Mouse (Mus musculus) retina, adult 2 months (tissue): ENCODE measurements around the gene Camta1.

ENCODE experiments used
- DNase-seq: peaks from one replicate; pipeline ENCODE4 v3.0.0-alpha.2; 2012; ENCODE audit warnings: low read depth, low spot score

The Camta1 gene

DNA sequence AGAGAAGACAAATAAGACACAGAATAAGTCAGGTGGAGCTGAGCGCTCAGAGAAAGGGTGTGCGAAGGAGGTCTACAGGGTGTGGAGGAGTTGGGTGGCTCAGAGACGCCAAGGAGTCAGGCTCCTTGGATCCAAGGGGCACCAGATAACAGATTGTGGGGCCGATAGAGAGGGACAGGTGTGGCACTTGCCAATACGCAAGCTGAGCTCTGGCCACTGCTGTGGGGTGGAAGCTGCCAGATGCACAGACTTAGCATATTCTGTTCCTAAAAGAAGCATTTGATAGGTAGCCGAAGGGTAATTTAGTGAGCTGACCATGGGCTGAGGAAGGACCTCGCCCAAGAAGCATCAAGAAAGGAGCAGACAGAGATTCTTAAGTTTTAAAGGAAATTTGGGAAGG is 177.1 kb downstream of the Camta1 start:
- DNase-seq, result no peak

DNA sequence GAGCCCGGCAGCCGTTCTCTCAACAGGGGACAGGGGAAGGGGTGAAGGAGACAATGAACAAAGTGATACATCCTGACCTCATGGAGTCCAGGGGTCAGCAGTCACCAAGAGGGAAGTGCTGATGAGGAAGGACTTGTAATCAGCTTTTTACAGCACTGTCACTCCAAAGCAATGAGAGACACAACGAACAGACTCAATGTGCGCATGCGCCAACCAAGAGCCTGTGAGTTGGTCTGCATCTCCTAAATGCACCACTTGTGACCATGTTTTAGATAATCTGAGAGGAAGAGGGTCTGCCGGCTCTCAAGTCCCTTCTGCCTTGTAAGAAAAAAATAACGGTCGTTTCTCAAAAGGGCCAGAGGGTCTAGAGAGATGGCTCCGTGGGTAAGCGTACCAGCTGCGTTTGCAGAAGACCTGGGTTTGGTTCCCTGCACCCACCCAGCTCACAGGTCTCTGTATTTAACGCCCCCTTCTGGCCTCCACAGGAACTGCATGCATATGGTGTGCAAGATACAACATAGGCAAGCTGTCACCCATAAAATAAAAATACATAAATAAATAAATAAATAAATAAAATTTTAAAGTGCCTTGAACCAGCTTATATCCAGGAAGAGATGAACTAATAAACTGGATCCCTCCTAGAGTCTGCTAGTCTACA is 178.7 kb downstream of the Camta1 start:
- no peak for DNase-seq

DNA sequence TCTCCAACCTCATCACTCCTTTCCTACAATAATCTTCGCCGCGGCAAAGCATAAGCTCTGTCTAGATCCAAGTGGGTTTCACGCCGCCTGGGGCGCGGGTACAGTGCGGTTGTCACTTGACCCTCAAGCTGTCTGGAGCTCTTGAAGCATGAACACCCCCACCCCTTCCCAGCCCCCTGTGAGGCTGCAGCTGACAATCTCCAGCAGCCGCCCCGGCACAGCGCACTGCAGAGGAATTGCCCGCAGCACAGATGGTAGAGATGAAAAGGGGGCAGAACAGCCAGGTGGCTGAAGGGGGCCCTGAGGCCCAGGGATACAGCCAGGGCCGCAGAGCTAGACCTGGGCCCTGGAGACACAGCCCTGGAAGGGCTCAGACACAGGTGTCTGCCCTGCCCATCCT is 189.2 kb downstream of the Camta1 start:
- no peak for DNase-seq

DNA sequence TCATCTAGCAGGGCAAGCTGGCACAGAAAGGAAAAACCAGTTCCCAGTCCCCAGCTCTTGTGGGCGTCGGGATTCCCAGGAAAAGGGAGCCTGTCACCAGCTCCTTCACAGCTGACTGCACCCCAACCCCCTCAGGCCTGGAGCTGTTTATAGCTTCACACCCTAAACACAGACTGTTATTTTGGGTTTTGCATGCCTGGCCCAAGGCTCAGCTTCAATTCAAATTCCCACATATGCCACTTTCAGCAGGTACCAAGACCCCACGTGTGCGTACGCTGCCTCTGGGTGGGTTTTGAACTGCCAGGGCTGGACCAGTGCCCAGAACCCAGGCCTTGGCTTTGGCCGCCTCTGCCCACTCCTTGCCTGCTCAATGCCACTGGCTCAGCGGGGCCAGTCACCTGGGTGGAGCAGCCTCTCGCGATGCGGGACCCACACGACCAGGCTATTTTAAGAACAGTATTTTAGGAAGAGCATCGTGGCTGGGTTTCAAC is 195.2 kb downstream of the Camta1 start:
- DNase-seq, result no peak

DNA sequence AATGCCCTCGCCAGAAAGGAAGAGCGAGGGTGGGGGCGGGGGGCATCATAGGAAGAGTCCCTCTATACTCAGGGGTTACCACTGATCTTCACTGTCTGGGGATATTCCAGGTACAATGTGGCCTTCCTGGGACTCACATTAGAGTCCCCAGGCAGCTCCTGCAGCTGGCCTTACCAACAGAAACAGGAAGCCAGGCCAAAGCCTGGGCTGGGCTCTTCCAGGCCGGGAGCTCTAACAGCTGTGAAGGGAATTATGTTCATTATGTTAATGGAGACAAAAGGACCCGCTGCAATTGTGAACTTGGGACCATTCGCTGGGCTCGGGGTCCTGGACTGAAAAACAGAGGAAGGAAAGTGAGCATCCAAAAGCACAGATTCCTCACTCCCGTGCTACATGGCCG is 200.2 kb downstream of the Camta1 start:
- no peak for DNase-seq

DNA sequence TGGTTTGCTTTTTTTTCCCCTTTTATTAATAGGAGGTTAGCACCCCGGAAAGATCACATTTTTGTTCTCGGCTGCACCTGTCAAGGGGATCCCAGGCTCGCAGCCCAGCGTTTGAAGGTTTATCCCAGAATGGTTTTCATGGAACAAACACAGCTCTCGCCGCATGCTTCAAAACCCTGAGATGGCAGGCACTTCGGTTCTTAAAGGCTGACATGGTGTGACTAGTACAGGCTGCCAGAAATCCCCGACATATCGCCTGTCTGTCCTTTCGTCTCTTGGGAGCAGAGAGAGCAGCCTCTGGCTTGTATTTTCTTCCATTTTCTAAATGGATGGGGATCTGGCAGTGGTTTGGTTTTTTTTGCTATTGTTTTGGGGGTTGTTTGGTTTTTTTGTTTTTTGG is 205.2 kb downstream of the Camta1 start:
- no peak for DNase-seq

DNA sequence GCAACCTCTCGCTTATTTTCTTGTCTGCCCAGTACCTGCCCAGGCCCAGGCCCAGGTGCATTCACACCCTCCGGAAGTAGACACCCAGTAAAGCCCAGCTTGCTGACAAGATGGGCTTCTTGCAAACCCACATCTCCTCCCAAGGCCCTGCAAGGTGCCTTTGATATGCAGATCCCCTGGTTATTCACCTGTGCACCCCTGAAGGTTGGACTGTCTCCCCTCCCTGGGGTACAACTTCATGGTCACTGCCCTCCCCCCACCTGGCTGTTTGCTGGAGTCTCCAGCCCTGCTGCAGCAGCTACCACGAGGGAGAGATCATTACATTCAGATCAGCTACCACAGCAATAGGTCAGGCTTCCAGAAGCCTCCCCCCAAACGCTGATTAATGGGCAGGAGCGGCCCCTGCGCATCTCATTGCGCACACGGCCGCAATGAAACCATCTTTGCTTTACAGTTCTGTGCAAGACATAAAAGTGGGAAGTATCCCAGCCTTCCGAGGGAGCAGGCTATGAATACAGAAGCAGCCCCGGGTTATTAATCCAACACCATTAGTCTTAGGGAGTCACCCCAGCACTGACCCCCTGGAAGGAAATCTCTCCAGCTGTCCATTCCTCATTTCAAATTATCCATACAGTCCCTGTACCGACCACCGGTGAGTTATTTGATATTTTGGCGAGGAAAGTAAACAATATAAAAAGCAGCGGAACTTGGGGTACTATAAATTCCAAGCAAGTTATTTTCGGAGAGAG is 205.9 kb downstream of the Camta1 start:
- no peak for DNase-seq

DNA sequence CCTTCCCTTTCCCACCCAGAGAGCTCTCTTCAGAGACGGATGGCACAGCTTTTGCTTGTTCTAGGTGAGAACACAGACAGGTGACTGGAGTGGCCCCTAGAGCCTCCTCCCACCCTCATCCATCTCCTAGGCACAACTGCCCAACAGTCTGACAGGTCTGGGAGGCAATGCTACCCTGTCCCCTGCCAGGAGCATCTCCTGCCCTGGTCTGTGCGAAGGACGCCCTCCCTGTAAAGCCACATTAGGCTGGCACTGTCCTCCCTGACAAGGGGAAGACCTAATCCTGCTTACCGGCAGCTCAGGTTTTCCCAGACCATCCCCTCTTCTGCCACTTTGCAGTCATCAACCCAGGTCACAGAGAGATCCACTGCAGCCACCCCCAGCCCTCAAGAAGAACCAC is 206.4 kb downstream of the Camta1 start:
- no peak for DNase-seq

DNA sequence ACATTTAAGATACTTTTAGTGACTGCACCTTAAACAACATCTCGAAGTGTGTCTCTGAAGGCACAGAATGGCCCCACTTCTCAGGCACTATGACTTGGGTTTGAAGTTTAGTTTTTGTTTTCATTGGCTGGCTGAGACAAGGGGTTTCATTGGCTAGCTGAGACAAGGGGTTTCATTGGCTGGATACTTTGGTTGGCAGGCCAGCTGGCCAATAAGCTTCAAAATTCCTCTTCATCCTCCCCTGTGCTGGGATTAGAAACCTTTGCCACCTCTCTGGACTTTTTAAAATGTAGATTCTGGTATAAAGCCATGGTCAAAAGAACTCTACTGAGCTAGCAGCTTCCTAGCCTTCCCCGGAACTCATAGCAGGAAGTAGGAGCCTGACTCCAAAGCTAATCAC is 219.3 kb downstream of the Camta1 start:
- DNase-seq, result no peak

DNA sequence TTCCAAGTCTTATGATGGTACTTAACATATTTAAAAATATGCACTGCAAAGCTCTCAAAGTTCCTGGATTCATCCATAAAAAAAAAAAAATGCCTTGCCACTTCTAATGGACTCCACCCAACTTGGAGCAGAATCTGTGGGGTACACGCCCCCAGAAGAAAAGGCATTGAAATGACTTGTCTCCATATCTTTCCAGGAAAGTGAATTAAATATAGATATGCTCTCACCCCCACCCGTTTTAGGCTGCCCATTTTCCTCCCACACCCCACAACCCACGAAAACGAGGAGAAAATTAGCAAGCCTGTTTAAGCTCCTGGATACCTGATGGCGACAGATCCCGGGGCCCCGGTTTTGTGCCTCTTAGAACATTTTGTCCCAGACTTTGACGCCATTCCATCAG is 220.7 kb downstream of the Camta1 start:
- DNase-seq, result no peak

DNA sequence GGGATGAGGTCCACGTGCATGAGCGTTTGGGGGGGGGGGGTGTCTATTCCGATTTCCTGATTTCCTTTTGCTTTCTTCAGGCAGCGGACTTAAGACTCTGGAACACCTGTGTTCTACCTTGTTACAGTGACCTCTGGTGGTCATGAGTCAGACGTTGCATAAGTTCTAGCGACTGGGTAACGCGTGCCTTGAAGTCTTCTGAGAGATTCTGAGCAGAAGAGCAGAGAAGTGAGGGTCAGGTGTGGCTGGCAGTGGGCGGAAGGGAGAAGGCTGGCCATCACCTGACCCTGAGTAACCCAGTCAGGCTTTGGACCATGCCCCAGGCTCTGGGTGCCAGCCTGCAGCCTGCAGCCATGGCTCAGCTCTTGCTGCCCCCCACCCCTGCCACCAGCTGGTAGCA is 222.7 kb downstream of the Camta1 start:
- peak; percentile 47 for DNase-seq

DNA sequence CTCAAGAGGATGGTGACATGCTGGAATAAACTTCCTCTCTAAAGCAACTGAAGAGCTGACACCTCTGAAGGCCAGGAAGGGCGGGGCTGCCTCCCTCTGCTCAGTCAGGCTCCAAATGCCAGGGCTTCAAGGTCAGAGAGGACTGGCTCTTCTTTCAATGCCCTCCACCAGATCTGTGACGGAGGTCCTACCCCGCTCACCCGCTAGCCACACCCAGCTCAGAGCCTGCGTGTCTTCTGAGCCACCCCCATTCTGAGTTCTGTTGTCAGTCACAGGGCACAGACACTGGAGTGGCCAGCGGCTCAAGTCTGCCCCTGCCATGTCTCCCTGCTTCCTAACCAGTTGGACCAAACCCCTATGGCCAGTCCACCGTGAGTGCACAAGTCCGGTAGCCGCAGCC is 224.3 kb downstream of the Camta1 start:
- no peak for DNase-seq

DNA sequence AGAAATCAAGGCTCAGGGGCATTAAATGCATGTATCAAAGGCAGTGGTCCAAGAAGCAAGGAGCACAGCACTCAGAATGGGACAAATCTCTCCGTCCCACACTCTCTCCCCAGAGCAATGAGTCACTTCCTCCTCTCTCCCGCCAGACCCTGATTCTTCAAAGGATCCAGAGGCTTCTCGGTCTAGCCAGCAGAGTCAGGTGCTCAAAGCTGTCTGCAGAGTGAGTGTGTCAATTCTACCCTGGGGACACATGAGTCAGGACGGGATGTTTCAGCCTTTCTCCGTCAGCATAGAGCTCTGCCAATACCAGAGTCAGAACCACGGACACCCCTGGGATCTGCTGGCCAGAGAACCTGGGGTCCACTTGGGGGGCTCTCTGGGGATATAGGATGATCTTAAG is 226.9 kb downstream of the Camta1 start:
- DNase-seq, result no peak

DNA sequence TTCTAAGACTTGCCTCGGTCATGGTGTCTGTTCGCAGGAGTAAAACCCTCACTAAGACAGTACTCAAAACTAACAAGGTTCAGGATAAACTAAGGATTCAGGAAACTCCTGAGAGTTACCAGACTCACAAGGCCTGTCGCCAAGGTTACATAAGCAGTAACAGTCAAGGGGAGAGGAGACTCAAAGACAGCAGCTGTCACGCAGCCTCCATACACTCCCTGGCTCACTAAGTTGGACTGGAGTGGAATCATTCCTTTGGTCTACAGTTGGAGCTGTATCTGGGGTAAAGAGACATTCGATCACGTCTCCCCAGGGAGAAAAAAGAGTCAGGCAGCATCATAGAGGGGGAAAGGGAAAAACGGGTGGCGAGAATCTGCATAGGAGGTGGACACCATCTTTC is 227.9 kb downstream of the Camta1 start:
- DNase-seq, result no peak

DNA sequence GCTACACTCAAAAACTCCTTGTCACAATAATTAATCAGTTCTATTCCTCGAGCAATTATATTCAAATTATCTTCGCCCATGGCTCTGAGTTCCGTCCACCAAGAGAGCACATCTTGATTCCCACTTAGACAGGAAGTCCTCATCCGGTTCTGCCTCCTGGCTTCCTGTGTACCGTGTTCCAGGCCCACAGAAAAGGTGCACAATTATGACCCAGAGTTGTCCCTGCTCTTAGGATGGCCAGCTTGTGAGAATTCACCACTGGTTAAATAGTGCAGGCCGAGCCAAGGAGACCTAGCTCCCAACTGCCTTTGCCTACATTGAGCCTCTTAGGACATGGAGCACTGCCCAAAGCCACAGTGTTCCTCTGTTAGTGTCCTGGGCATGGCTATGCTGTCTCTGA is 229.4 kb downstream of the Camta1 start:
- no peak for DNase-seq

DNA sequence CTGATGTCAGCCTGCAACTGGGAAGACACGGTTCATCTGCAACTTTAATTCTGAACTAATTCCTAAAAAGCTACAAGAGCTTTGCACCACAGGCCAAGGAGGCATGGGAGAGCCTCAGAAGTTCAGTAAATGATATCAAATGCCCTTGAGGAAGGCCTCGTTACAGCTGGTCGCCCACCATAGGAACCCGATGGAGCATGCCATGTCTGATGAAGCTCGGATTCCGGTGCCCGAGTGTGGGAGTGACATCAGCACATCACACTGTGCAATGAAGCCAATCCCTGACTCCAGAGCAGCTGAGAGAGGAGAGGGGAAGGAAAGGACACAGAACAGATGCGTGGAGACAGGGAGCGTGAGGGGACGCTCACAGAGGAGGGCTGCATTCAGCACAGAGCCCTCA is 231.0 kb downstream of the Camta1 start:
- no peak for DNase-seq

DNA sequence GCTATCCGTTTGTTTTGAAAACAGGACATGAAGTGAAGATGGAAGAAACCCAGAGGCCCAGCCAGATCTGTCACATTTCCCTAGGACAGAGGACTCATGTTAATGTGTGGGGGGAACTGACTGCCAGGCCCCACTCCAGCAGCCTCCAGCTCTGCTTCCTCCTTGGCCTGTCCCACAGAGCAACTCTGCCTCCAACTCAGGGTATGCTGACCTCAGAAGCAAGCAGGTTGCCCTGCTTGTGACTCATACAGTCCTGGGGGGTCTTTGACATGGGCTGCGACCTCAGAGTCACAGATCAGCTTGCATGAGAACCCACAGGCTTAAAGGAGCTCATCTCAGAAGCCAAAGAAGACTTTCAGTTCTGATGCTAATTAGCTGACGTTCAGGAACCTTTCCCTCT is 231.4 kb downstream of the Camta1 start:
- no peak for DNase-seq

DNA sequence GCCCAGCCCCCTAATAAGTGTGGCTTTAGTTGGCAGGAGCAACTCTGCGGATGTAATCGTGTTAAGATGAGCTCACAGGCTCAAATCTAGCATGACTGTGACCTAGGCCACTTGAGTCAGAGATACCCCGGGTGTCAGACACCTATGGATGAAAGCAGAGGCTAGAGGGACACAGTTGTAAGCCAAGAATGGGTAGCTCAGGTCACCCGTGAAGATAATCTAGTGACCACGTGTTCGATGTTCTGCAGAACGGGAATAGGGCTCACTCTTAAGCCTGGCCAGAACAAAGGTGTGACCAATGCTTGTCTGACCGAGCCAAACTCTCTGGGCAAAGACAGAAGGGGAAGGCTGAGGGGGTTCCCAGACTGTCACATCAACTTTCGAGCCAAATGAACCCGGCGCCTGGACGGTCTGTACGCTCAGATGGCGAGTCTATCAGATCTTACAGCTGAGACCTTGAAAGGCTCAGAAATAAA is 242.1 kb downstream of the Camta1 start:
- no peak for DNase-seq

DNA sequence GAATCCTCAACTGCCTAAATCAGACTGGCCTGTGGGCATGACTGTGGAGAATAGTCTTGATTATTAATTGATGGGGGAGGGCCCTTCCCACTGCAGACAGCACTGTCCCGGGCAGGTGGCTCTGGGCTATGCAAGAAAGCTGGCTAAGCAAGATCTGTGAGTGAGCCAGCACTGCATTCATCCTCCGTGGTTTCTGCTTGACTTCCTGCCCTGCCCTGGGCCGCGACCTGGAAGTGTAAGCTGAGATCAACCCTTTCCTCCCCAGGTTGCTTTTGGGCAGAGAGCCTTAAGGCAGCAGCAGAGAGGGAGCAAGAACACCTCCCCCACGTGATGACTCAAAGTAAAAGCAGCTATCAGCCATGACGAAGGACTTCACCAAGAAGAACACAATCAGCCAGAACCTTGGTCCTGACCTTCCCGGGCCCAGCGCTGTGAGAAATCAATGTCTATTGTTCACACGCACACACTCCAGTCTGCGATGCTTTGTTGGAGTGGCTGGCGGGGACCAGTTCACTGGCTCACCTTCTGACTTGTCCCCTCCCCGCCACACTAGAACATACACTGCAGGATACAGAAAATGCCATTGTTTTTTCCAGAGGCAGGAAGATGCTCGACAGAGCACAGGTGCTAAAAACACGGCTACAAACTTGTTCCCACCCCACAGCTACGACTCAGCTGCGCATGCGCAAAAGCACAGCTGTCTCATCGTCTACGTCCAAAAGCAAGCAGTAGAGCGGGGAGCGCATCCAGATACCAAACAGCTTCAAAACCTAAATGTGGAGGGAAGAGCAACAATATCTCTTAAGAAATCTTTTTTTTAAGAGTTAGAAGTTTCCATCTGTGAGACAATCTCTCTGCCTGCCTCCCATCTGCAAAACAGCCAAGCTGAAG is 243.0 kb downstream of the Camta1 start:
- no peak for DNase-seq

DNA sequence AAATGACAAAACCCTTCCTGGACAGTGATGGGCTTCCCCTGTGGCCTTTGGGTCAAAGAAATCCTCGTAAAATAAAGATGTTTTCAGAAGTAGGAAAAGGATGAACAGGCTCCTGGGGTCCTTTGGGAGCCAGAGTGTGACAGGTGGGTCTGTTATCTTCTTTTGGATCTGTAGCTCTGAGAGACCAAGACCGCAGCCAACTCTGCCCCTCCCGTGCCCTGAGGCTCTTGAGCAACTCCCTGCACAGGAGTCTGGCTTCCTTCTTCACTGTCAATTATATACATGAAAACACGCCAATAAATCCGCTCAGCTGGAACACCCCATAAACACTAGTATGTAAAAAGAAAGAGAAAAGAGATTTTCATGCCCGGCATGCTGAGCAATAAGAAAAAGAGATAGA is 250.1 kb downstream of the Camta1 start:
- DNase-seq, result no peak

DNA sequence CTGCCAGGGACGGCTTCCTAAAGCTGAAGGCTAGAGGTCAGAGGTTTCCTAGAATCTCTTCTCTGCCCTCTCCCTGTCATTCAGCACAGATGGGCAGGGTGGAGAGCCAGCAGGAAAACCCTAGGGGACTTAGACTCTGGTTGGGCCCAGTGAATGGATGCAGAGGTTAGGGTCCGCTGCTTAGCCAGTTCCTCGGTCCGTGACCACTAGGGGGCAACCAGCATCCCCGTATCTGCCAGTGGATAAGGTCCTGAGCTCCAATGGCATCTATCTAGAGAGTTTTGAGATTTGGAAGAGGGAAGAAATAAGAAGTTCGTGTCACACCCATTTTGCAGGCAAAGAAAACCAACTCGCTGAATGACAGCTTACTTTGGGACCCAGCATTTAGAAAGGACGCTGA is 251.4 kb downstream of the Camta1 start:
- DNase-seq, result peak; percentile 26

DNA sequence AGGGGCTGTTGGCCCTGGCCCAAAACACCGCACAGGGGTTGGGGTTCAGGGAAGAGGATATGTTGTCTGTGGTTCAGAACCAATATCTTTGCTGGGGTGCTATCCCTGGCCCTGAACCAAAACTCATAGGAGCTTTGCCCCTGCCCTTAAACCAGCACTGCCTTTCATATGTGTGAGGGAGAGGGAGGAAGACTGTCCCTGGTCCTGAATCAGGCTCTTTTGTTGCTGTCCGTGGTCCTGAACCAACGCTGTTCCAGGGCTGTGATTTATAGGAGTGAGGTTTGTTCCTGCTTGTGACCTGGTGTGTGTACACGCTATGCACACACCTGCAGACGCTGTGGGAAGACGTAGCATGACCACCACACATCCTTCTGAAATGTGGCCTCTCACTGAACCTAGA is 256.8 kb downstream of the Camta1 start:
- no peak for DNase-seq
